Mouse (Mus musculus) liver, embryonic 14.5 days (tissue): ENCODE measurements around the gene Ptprn2.

Experiments used
- CTCF ChIP-seq: IDR thresholded peaks from 2 replicates; pipeline ENCODE4 v1.5.1; 2016; ENCODE audit warnings: antibody characterized with exemption, low read depth, control low read depth
- EP300 ChIP-seq: IDR thresholded peaks from 2 replicates; pipeline ENCODE4 v1.6.1; 2016; ENCODE audit warnings: antibody characterized with exemption, low read depth

DNA sequence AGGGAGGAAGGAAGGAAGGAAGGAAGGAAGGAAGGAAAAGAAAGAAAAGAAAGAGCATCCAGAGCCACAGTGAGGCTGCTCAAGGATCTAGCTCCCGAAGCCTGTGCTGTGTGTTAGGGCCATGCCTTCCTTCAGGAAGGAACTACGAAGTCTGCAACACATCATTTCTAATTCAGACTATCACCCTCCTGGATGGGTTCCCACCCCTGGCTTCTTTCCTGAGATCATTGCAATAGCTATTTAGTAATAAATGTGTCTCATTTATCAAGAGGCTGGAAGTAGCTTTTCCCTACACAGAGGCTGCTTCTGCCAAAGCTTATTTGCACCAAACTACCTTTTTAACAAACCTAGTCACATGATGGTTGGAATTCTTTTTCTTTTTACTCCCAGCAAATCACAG lies 801.9 kb downstream of the Ptprn2 start:
- no peak for TF ChIP-seq CTCF
- TF ChIP-seq EP300, result no peak
